Mouse (Mus musculus) forebrain, embryonic 16.5 days (tissue): ENCODE measurements around the gene Zfp970. TPM values are rescaled to one million over a fixed set of nuclear protein-coding genes. Genes with fewer than 3 reads are reported as not detected.
"Not testable (repeated sequence)": the region's sequence is repeated elsewhere in the genome, so short reads cannot be mapped to it uniquely, and the experiment has no call there.

ENCODE experiments used
- ATAC-seq: fragments of 200-750 bp; cut with Nextera tagmentation; 2 replicates; pipeline ENCODE4 v1.8.0; 2017; ENCODE audit warnings: mild to moderate bottlenecking, moderate library complexity
- H3K27ac ChIP-seq: fragments of 300-500 bp; sonication (generic); 2 replicates; pipeline ENCODE4 v1.5.1; 2014; ENCODE audit warnings: low read length, control low read depth
- H3K27me3 ChIP-seq: fragments of 300-500 bp; sonication (generic); replicated peaks from 2 replicates; pipeline ENCODE4 v1.6.1; 2014; ENCODE audit warnings: low read length; ENCODE audit not compliant: control insufficient read depth, insufficient read depth
- H3K36me3 ChIP-seq: fragments of 300-500 bp; sonication (generic); 2 replicates; pipeline ENCODE4 v1.6.1; 2014; ENCODE audit not compliant: control insufficient read depth, insufficient read depth
- H3K4me1 ChIP-seq: fragments of 300-500 bp; sonication (generic); replicated peaks from 2 replicates; pipeline ENCODE4 v1.6.1; 2014; ENCODE audit warnings: low read length; ENCODE audit not compliant: control insufficient read depth, insufficient read depth
- H3K4me2 ChIP-seq: fragments of 300-500 bp; sonication (generic); 2 replicates; pipeline ENCODE4 v1.6.1; 2014; ENCODE audit warnings: mild to moderate bottlenecking, low read length, control low read depth
- H3K4me3 ChIP-seq: fragments of 300-500 bp; sonication (generic); replicated peaks from 2 replicates; pipeline ENCODE4 v1.5.1; 2014; ENCODE audit warnings: mild to moderate bottlenecking, low read length, control low read depth
- H3K9ac ChIP-seq: fragments of 300-500 bp; sonication (generic); replicated peaks from 2 replicates; pipeline ENCODE4 v1.6.1; 2014; ENCODE audit warnings: low read depth, low read length, control low read depth
- H3K9me3 ChIP-seq: fragments of 300-500 bp; sonication (generic); 2 replicates; pipeline ENCODE4 v1.6.1; 2016; ENCODE audit warnings: low read length; ENCODE audit not compliant: control insufficient read depth
- WGBS: fragments of 180-500 bp; shearing (Covaris S2); extraction: QIAGEN DNeasy Blood & Tissue Kit; methylation state at CpG from one replicate; pipeline ENCODE4 v1.1.7; 2014; 5-methylcytosine and 5-hydroxymethylcytosine counted together
- polyA plus RNA-seq: library from polyadenylated mRNA; unstranded; fragments of >200 nt; fragmentation: Nextera tagmentation; extraction: Ambion mirVana; gene quantifications from 2 replicates; pipeline ENCODE4 v1.2.1, GENCODE M21; 2015

Gene Zfp970
- polyA plus RNA-seq, result 7.2 and 7.5 TPM in 2 replicates

- not testable (repeated sequence) for H3K36me3 ChIP-seq, H3K4me1 ChIP-seq, H3K27me3 ChIP-seq, H3K27ac ChIP-seq, H3K9ac ChIP-seq, ATAC-seq, H3K9me3 ChIP-seq
- Histone ChIP-seq H3K4me2 (peak within 1 kb of the TSS; percentile 47), H3K4me3 (peak within 1 kb of the TSS; percentile 39)
- 13% methylated on average over 6 of the region's 9 CpGs for WGBS
Observed at GRCm38 (mm10) chr2:177464676-177465075, at the start of gene Zfp970. Gene Zfp970 (plus strand): TSS chr2:177464733.

- H3K9ac ChIP-seq, ATAC-seq, H3K4me1 ChIP-seq, H3K4me2 ChIP-seq, H3K36me3 ChIP-seq, H3K9me3 ChIP-seq, H3K4me3 ChIP-seq, H3K27ac ChIP-seq, H3K27me3 ChIP-seq: not testable (repeated sequence)
Observed at GRCm38 (mm10) chr2:177468222-177468621, 3.7 kb downstream of the Zfp970 start.

GRCm38 (mm10) chr2:177472261-177472660 lies 7.7 kb downstream of the Zfp970 start:
- not testable (repeated sequence) for H3K9me3 ChIP-seq, H3K4me3 ChIP-seq, H3K4me1 ChIP-seq, H3K4me2 ChIP-seq, ATAC-seq, H3K27ac ChIP-seq, H3K27me3 ChIP-seq, H3K9ac ChIP-seq, H3K36me3 ChIP-seq
- 95% methylated on average over 5 of the region's 10 CpGs for WGBS

- H3K4me3 ChIP-seq, H3K36me3 ChIP-seq, ATAC-seq, H3K4me2 ChIP-seq, H3K9ac ChIP-seq, H3K27ac ChIP-seq, H3K9me3 ChIP-seq, H3K27me3 ChIP-seq, H3K4me1 ChIP-seq: not testable (repeated sequence)
- 67% methylated on average over 1 of the region's 1 CpGs for WGBS
Observed at GRCm38 (mm10) chr2:177481971-177482370, 17.4 kb downstream of the Zfp970 start.

GRCm38 (mm10) chr2:177483238-177483948 lies 18.9 kb downstream of the Zfp970 start:
- H3K4me1 ChIP-seq, H3K36me3 ChIP-seq, H3K9ac ChIP-seq, H3K4me2 ChIP-seq, H3K27ac ChIP-seq, ATAC-seq, H3K27me3 ChIP-seq, H3K9me3 ChIP-seq, H3K4me3 ChIP-seq: not testable (repeated sequence)
- WGBS, result 89% methylated on average over 11 of the region's 11 CpGs

GRCm38 (mm10) chr2:177498067-177498466 lies 33.5 kb downstream of the Zfp970 start, which contains the start of gene Gm14403:
Gene Gm14403 (plus strand): TSS chr2:177498215.
- H3K9ac ChIP-seq, result not testable (repeated sequence)
- WGBS, result 22% methylated on average over 7 of the region's 7 CpGs

GRCm38 (mm10) chr2:177499182-177499581 lies 34.6 kb downstream of the Zfp970 start:
- 25% methylated on average over 1 of the region's 1 CpGs for WGBS

More at GRCm38 (mm10) chr2:177498067-177498466, 33.5 kb downstream of the Zfp970 start, which contains the start of gene Gm14403:
- not testable (repeated sequence) for H3K36me3 ChIP-seq, H3K4me1 ChIP-seq, H3K27me3 ChIP-seq, H3K9me3 ChIP-seq, ATAC-seq, H3K27ac ChIP-seq
- Histone ChIP-seq H3K4me3 (peak within 1 kb of the TSS; percentile 38), H3K4me2 (peak within 1 kb of the TSS; percentile 40)

GRCm38 (mm10) chr2:177505211-177505719 lies 40.7 kb downstream of the Zfp970 start:
- H3K4me2 ChIP-seq, H3K4me1 ChIP-seq, ATAC-seq, H3K9ac ChIP-seq, H3K4me3 ChIP-seq, H3K27ac ChIP-seq, H3K36me3 ChIP-seq, H3K9me3 ChIP-seq, H3K27me3 ChIP-seq: not testable (repeated sequence)
- WGBS, result 91% methylated on average over 1 of the region's 1 CpGs

More at GRCm38 (mm10) chr2:177499182-177499581, 34.6 kb downstream of the Zfp970 start:
- H3K4me3 ChIP-seq, H3K27ac ChIP-seq, H3K27me3 ChIP-seq, ATAC-seq, H3K4me1 ChIP-seq, H3K36me3 ChIP-seq, H3K4me2 ChIP-seq, H3K9me3 ChIP-seq, H3K9ac ChIP-seq: not testable (repeated sequence)

- 71% methylated on average over 4 of the region's 4 CpGs for WGBS
- not testable (repeated sequence) for ATAC-seq, H3K4me3 ChIP-seq
Observed at GRCm38 (mm10) chr2:177511381-177511780, 46.8 kb downstream of the Zfp970 start.

More at GRCm38 (mm10) chr2:177511381-177511780, 46.8 kb downstream of the Zfp970 start:
- H3K4me2 ChIP-seq, H3K9me3 ChIP-seq, H3K27ac ChIP-seq, H3K36me3 ChIP-seq, H3K9ac ChIP-seq, H3K4me1 ChIP-seq, H3K27me3 ChIP-seq: not testable (repeated sequence)
